In genomic region chr8:103314279-103315022, GRCm38 (mm10) we compare ENCODE assay signal across 9 mouse cellular contexts.
A peak's percentile ranks its signal among the peaks of the same experiment; 100 is the strongest.
DNase-seq lines count a peak whose midpoint lies in the region; ATAC-seq lines count a peak whose summit lies in the region.
"Had no signal": no experiment of that assay in that cellular context is flagged by ENCODE, and none has a peak within 500 bp of the region (broad histone marks: within the 10 kb centered on the region; RNA-seq: fewer than 3 reads in every experiment).

No protein-coding gene starts in this region.

- DNase-seq in right cerebral cortex, adult 18-20 months: peak; percentile 53
- no peak for DNase-seq in right cerebral cortex, adult 2 months (ENCODE audit: low spot score in 2 of 2)
- peak; percentile 67 for DNase-seq in forelimb bud, embryonic 11.5 days (ENCODE audit: low read depth, low spot score)
- DNase-seq in limb, embryonic 11.5 days (ENCODE audit: low spot score): peak; percentile 63
- DNase-seq in retina, postnatal 1 day: peak; percentile 97
- DNase-seq in kidney, postnatal 10 days: no peak
- DNase-seq in urinary bladder, postnatal 10 days (ENCODE audit: low spot score): no peak
- no peak for DNase-seq in gastrocnemius, postnatal 10 days

- WGBS in limb, embryonic 11.5 days: 10% methylated on average over 1 of the region's 1 CpGs

- H3K27me3 ChIP-seq in limb, embryonic 11.5 days (ENCODE audit: control insufficient read depth, insufficient read depth, low read length): no peaks in the 10 kb centered on the region

- no peak overlapping the region for H3K4me2 ChIP-seq in limb, embryonic 11.5 days (ENCODE audit: low read depth, severe bottlenecking)

- H3K36me3 ChIP-seq in limb, embryonic 11.5 days (ENCODE audit: control insufficient read depth, insufficient read depth, low read length): no peaks in the 10 kb centered on the region

- ATAC-seq in limb, embryonic 11.5 days (ENCODE audit: insufficient number of reproducible peaks, low FRiP score, low TSS enrichment, low read depth): peak; percentile 75

- H3K4me3 ChIP-seq in limb, embryonic 11.5 days (ENCODE audit: low read depth, low read length): no peak overlapping the region

- peak overlapping the region; percentile 75 for H3K27ac ChIP-seq in limb, embryonic 11.5 days (replicated peaks; ENCODE audit: low read depth, low read length)
- H3K27ac ChIP-seq: liver, embryonic 14.5 days had no signal

- peaks cover 11% of the 10 kb centered on the region; the same call in 1 of the 2 replicates for H3K4me1 ChIP-seq in limb, embryonic 11.5 days (ENCODE audit: control insufficient read depth, insufficient read depth, low read length)

- H3K9me3 ChIP-seq in limb, embryonic 11.5 days (ENCODE audit: control insufficient read depth, low read length): no peaks in the 10 kb centered on the region

- H3K9ac ChIP-seq in limb, embryonic 11.5 days (ENCODE audit: low read length): no peak overlapping the region
- H3K9ac ChIP-seq: liver, embryonic 14.5 days had no signal

Comparison
In these comparisons a context has a peak if more than half of its experiments do, and no peak if none do; other contexts are left out.
1. DNase-seq: peak in right cerebral cortex, adult 18-20 months (single experiment), forelimb bud, embryonic 11.5 days (single experiment), limb, embryonic 11.5 days (single experiment) and retina, postnatal 1 day (single experiment); none in right cerebral cortex, adult 2 months (0 of 2), kidney, postnatal 10 days (single experiment), urinary bladder, postnatal 10 days (single experiment) and gastrocnemius, postnatal 10 days (single experiment).